Mouse (Mus musculus): ENCODE results near the gene Gabbr1.
"Not testable (repeated sequence)": the region's sequence is repeated elsewhere in the genome, so short reads cannot be mapped to it uniquely, and the experiment has no call there.

Gene Gabbr1

GRCm38 (mm10) chr17:37045611-37046311, at the start of gene Gabbr1:
Gabbr1 (plus strand) TSS chr17:37045966.
- peak; percentile 87 for DNase-seq

GRCm38 (mm10) chr17:36997033-36997735, 48.6 kb upstream of the Gabbr1 start:
- DNase-seq: peak; percentile 61

- no peak for DNase-seq
Observed at GRCm38 (mm10) chr17:36998477-36998876, 47.3 kb upstream of the Gabbr1 start.

- no peak for DNase-seq
Observed at GRCm38 (mm10) chr17:37000863-37001262, 44.9 kb upstream of the Gabbr1 start, which contains the start of gene Zfp57. Zfp57 (plus strand) TSS chr17:37001163.

- DNase-seq: peak; percentile 16
Observed at GRCm38 (mm10) chr17:37002364-37003330, 43.1 kb upstream of the Gabbr1 start.

GRCm38 (mm10) chr17:37003366-37003765, 42.4 kb upstream of the Gabbr1 start:
- DNase-seq: no peak

GRCm38 (mm10) chr17:37008161-37008560, 37.6 kb upstream of the Gabbr1 start:
- no peak for DNase-seq

GRCm38 (mm10) chr17:37009460-37010042, 36.2 kb upstream of the Gabbr1 start:
- DNase-seq: no peak

- no peak for DNase-seq
Observed at GRCm38 (mm10) chr17:37011719-37012118, 34.0 kb upstream of the Gabbr1 start.

GRCm38 (mm10) chr17:37012141-37012540, 33.6 kb upstream of the Gabbr1 start:
- DNase-seq: no peak

- DNase-seq: no peak
Observed at GRCm38 (mm10) chr17:37016333-37016732, 29.4 kb upstream of the Gabbr1 start.

- no peak for DNase-seq
Observed at GRCm38 (mm10) chr17:37018328-37018727, 27.4 kb upstream of the Gabbr1 start.

GRCm38 (mm10) chr17:37019242-37019641, 26.5 kb upstream of the Gabbr1 start:
- not testable (repeated sequence) for DNase-seq

- DNase-seq: no peak
Observed at GRCm38 (mm10) chr17:37022628-37023576, 22.9 kb upstream of the Gabbr1 start, which contains the start of gene Mog. Mog (minus strand) TSS chr17:37023398.

GRCm38 (mm10) chr17:37026425-37026824, 19.3 kb upstream of the Gabbr1 start:
- no peak for DNase-seq

GRCm38 (mm10) chr17:37027486-37027885, 18.3 kb upstream of the Gabbr1 start:
- DNase-seq: no peak

- DNase-seq: no peak
Observed at GRCm38 (mm10) chr17:37028212-37028611, 17.6 kb upstream of the Gabbr1 start.

GRCm38 (mm10) chr17:37028683-37029120, 17.1 kb upstream of the Gabbr1 start:
- DNase-seq: peak; percentile 94

GRCm38 (mm10) chr17:37029162-37029561, 16.6 kb upstream of the Gabbr1 start:
- no peak for DNase-seq

GRCm38 (mm10) chr17:37039127-37039894, 6.5 kb upstream of the Gabbr1 start:
- no peak for DNase-seq
